Mouse (Mus musculus) myocyte (in vitro differentiated cells): ENCODE measurements around the gene Laptm5. TPM values are rescaled to one million over a fixed set of nuclear protein-coding genes. Genes with fewer than 3 reads are reported as not detected.

ENCODE experiments used
- H3K27me3 ChIP-seq: one replicate; pipeline ENCODE4 v1.6.1; 2011; ENCODE audit not compliant: control insufficient read depth, insufficient read depth, insufficient read length
- H3K36me3 ChIP-seq: one replicate; pipeline ENCODE4 v1.6.1; 2011; ENCODE audit not compliant: control insufficient read depth, insufficient read depth
- H3K4me2 ChIP-seq: one replicate; pipeline ENCODE4 v1.6.1; 2011; ENCODE audit warnings: low read depth, control low read depth
- H3K4me3 ChIP-seq: one replicate; pipeline ENCODE4 v1.5.1; 2011; ENCODE audit warnings: mild to moderate bottlenecking, control low read depth, moderate library complexity
- H3K79me2 ChIP-seq: one replicate; pipeline ENCODE4 v1.6.1; 2011; ENCODE audit not compliant: control insufficient read depth, insufficient read depth
- H3ac ChIP-seq: one replicate; pipeline ENCODE4 v1.6.1; 2011; ENCODE audit not compliant: control insufficient read depth, insufficient read length
- CEBPB ChIP-seq: IDR thresholded peaks from 2 replicates; pipeline ENCODE4 v1.6.1; 2011; ENCODE audit warnings: mild to moderate bottlenecking, moderate library complexity; ENCODE audit not compliant: poor library complexity, insufficient read depth, severe bottlenecking
- E2F4 ChIP-seq: IDR thresholded peaks from one replicate; pipeline ENCODE4 v1.6.1; 2011; ENCODE audit warnings: mild to moderate bottlenecking, control low read depth, moderate library complexity; ENCODE audit not compliant: insufficient read depth
- MAX ChIP-seq: IDR thresholded peaks from one replicate; pipeline ENCODE4 v1.6.1; 2011; ENCODE audit warnings: low read depth, mild to moderate bottlenecking, control low read depth
- MYOD1 ChIP-seq, 3 experiments: IDR thresholded peaks; one replicate each; pipeline ENCODE4 v1.6.1; 2011; ENCODE audit warnings: control low read depth in 2 of 3, low read depth in 2 of 3, mild to moderate bottlenecking in 2 of 3, moderate library complexity in 1 of 3; ENCODE audit not compliant: insufficient read length in 2 of 3, control insufficient read depth in 1 of 3
- MYOG ChIP-seq, 3 experiments: IDR thresholded peaks; one replicate each; pipeline ENCODE4 v1.6.1; 2011; ENCODE audit warnings: control low read depth in 2 of 3, low read depth in 2 of 3, mild to moderate bottlenecking in 2 of 3; ENCODE audit not compliant: insufficient read length in 2 of 3, control insufficient read depth in 1 of 3, insufficient read depth in 1 of 3
- POLR2A ChIP-seq: IDR thresholded peaks from one replicate; pipeline ENCODE4 v1.6.1; 2011; ENCODE audit warnings: low read depth, mild to moderate bottlenecking, control low read depth, moderate library complexity; ENCODE audit not compliant: insufficient read length
- POLR2AphosphoS2 ChIP-seq: IDR thresholded peaks from one replicate; pipeline ENCODE4 v1.6.1; 2011; ENCODE audit warnings: low read depth, control low read depth; ENCODE audit not compliant: insufficient read length
- REST ChIP-seq: IDR thresholded peaks from one replicate; pipeline ENCODE4 v1.6.1; 2011; ENCODE audit warnings: mild to moderate bottlenecking, control low read depth, moderate library complexity; ENCODE audit not compliant: insufficient read depth, insufficient read length
- SRF ChIP-seq: IDR thresholded peaks from one replicate; pipeline ENCODE4 v1.6.1; 2011; ENCODE audit warnings: low read depth; ENCODE audit not compliant: control insufficient read depth, insufficient read length
- TCF12 ChIP-seq: IDR thresholded peaks from one replicate; pipeline ENCODE4 v1.6.1; 2011; ENCODE audit warnings: mild to moderate bottlenecking, control low read depth; ENCODE audit not compliant: poor library complexity, insufficient read depth, severe bottlenecking
- TCF3 ChIP-seq: IDR thresholded peaks from one replicate; pipeline ENCODE4 v1.6.1; 2011; ENCODE audit warnings: low read depth, control low read depth; ENCODE audit not compliant: insufficient read length
- USF1 ChIP-seq: IDR thresholded peaks from one replicate; pipeline ENCODE4 v1.6.1; 2011; ENCODE audit warnings: low read depth, mild to moderate bottlenecking, control low read depth, moderate library complexity
- polyA plus RNA-seq: library from polyadenylated mRNA; unstranded; fragments of >200 nt; fragmentation: generic; extraction: Trizol; gene quantifications from one replicate; pipeline ENCODE4 v1.2.1, GENCODE M21; 2012; ENCODE audit warnings: missing spikeins

The Laptm5 gene
- polyA plus RNA-seq, 1 experiment: 0.06 TPM

GRCm38 (mm10) chr4:130895701-130896100 is 17.2 kb upstream of the Laptm5 start:
- TF ChIP-seq POLR2AphosphoS2 (no peak), SRF (no peak), TCF12 (no peak), REST (no peak), MYOD1 (IDR thresholded peaks at IDR 0.05; ENCODE audit: control insufficient read depth in 1 of 3, insufficient read length in 2 of 3, low read depth in 2 of 3) (no peak), MAX (no peak), POLR2A (no peak), E2F4 (no peak), MYOG (IDR thresholded peaks at IDR 0.05; ENCODE audit: control insufficient read depth in 1 of 3, insufficient read depth in 1 of 3, insufficient read length in 2 of 3, low read depth in 2 of 3) (no peak), TCF3 (no peak), CEBPB (no peak), USF1 (no peak)
- no peaks in the 10 kb centered on the region for H3K79me2 ChIP-seq

GRCm38 (mm10) chr4:130896372-130896771 is 16.6 kb upstream of the Laptm5 start:
- H3K4me2 ChIP-seq: no peak overlapping the region
- TF ChIP-seq REST (no peak), CEBPB (no peak), MYOD1 (IDR thresholded peaks at IDR 0.05; ENCODE audit: control insufficient read depth in 1 of 3, insufficient read length in 2 of 3, low read depth in 2 of 3) (no peak), TCF12 (no peak), POLR2AphosphoS2 (no peak), MYOG (IDR thresholded peaks at IDR 0.05; ENCODE audit: control insufficient read depth in 1 of 3, insufficient read depth in 1 of 3, insufficient read length in 2 of 3, low read depth in 2 of 3) (no peak), USF1 (no peak), SRF (no peak), E2F4 (no peak), MAX (no peak), TCF3 (no peak), POLR2A (no peak)
- no peak overlapping the region for H3ac ChIP-seq
- no peaks in the 10 kb centered on the region for H3K36me3 ChIP-seq
- no peaks in the 10 kb centered on the region for H3K79me2 ChIP-seq
- peaks cover 23% of the 10 kb centered on the region for H3K27me3 ChIP-seq
- no peak overlapping the region for H3K4me3 ChIP-seq

More at GRCm38 (mm10) chr4:130895701-130896100, 17.2 kb upstream of the Laptm5 start:
- Histone ChIP-seq H3K27me3 (peaks cover 16% of the 10 kb centered on the region), H3K4me2 (no peak overlapping the region), H3K4me3 (no peak overlapping the region), H3ac (no peak overlapping the region), H3K36me3 (no peaks in the 10 kb centered on the region)

- H3K79me2 ChIP-seq: no peaks in the 10 kb centered on the region
- no peak overlapping the region for H3ac ChIP-seq
- H3K36me3 ChIP-seq: no peaks in the 10 kb centered on the region
- no peak overlapping the region for H3K4me3 ChIP-seq
- H3K27me3 ChIP-seq: peaks cover 36% of the 10 kb centered on the region
- no peak overlapping the region for H3K4me2 ChIP-seq
- no peak for TF ChIP-seq TCF3
- no peak for TF ChIP-seq SRF
- no peak for TF ChIP-seq TCF12
- no peak for TF ChIP-seq POLR2AphosphoS2
- TF ChIP-seq USF1: no peak
Measured at GRCm38 (mm10) chr4:130899383-130899781, 13.5 kb upstream of the Laptm5 start.

DNA sequence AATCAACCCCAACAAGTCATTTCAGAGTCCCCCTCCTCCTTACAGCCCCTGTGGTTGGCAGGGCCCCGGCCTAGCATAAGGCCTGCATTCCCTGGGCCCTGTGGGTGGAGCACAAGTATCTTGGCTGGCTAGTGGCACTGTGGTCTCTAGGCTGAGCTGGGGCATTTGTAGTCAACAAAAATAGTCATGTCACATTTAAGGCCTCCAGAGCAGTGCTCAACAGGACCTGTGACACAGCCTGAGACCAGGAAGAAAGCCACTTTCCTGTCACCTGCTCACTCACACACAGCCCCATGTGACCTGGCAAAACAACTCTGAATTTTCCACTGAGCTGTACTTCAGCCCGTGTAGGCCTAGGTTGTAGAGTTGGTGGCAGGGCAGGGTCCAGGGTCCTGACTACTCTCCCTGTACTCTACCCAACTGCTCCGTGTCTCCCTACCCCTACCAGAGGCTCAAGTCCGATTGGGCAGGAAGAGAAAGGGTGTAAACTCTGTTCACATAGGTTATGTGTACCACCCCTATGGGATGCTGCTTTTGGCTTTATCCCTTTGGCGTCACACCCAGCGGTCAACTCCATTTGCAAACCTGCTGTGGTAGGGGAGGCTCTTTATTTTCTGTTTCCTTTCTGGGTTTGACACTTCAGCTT is 13.0 kb upstream of the Laptm5 start:
- Histone ChIP-seq H3K4me2 (no peak overlapping the region), H3K4me3 (no peak overlapping the region), H3K36me3 (no peaks in the 10 kb centered on the region), H3K27me3 (peaks cover 39% of the 10 kb centered on the region), H3ac (no peak overlapping the region), H3K79me2 (no peaks in the 10 kb centered on the region)
- no peak for TF ChIP-seq MYOD1 (IDR thresholded peaks at IDR 0.05; ENCODE audit: control insufficient read depth in 1 of 3, insufficient read length in 2 of 3, low read depth in 2 of 3)
- no peak for TF ChIP-seq SRF
- TF ChIP-seq E2F4: no peak
- TF ChIP-seq REST: no peak
- no peak for TF ChIP-seq TCF3
- TF ChIP-seq POLR2A: no peak
- TF ChIP-seq MAX: no peak
- TF ChIP-seq CEBPB: no peak
- TF ChIP-seq MYOG (IDR thresholded peaks at IDR 0.05; ENCODE audit: control insufficient read depth in 1 of 3, insufficient read depth in 1 of 3, insufficient read length in 2 of 3, low read depth in 2 of 3): no peak

GRCm38 (mm10) chr4:130900746-130901145 is 12.2 kb upstream of the Laptm5 start:
- Histone ChIP-seq H3ac (no peak overlapping the region), H3K79me2 (no peaks in the 10 kb centered on the region), H3K4me3 (no peak overlapping the region), H3K4me2 (no peak overlapping the region), H3K27me3 (peaks cover 39% of the 10 kb centered on the region), H3K36me3 (no peaks in the 10 kb centered on the region)
- no peak for TF ChIP-seq MYOD1 (IDR thresholded peaks at IDR 0.05; ENCODE audit: control insufficient read depth in 1 of 3, insufficient read length in 2 of 3, low read depth in 2 of 3)
- TF ChIP-seq POLR2A: no peak
